Mouse (Mus musculus) liver, embryonic 14.5 days (tissue): ENCODE results near the gene Sgip1. TPM values are rescaled to one million over a fixed set of nuclear protein-coding genes. Genes with fewer than 3 reads are reported as not detected.

Experiments
- ATAC-seq: fragments of 200-750 bp; cut with Nextera tagmentation; 2 replicates; pipeline ENCODE4 v1.8.0; 2017; ENCODE audit warnings: moderate number of reproducible peaks, mild to moderate bottlenecking, moderate library complexity; ENCODE audit not compliant: insufficient read depth
- DNase-seq, 3 experiments: peaks; one replicate each; pipeline ENCODE4 v3.0.0-alpha.2; 2012 to 2013; ENCODE audit warnings: low read depth in 3 of 3, low spot score in 3 of 3
- H3K27ac ChIP-seq: fragments of 300-500 bp; sonication (generic); 2 replicates; pipeline ENCODE4 v1.5.1; 2014; ENCODE audit warnings: moderate library complexity, mild to moderate bottlenecking, control low read depth, inconsistent platforms
- H3K27me3 ChIP-seq: fragments of 300-500 bp; sonication (generic); 2 replicates; pipeline ENCODE4 v1.6.1; 2014; ENCODE audit warnings: mild to moderate bottlenecking, low read length, moderate library complexity; ENCODE audit not compliant: control insufficient read depth, insufficient read depth
- H3K36me3 ChIP-seq: fragments of 300-500 bp; sonication (generic); replicated peaks from 2 replicates; pipeline ENCODE4 v1.6.1; 2014; ENCODE audit warnings: low read depth; ENCODE audit not compliant: control insufficient read depth, insufficient read depth
- H3K4me1 ChIP-seq, 2 experiments: fragments of 200-500 bp in 1 of 2; fragments of 300-500 bp in 1 of 2; sonication (generic) in 1 of 2; replicated peaks; 2 replicates each; pipeline ENCODE4 v1.6.1; 2012 to 2014; ENCODE audit warnings: antibody characterized with exemption in 1 of 2, inconsistent platforms in 1 of 2, low read length in 1 of 2; ENCODE audit not compliant: control insufficient read depth in 2 of 2, insufficient read depth in 2 of 2
- H3K4me2 ChIP-seq: fragments of 300-500 bp; sonication (generic); 2 replicates; pipeline ENCODE4 v1.6.1; 2014; ENCODE audit warnings: low read depth, mild to moderate bottlenecking, control low read depth, moderate library complexity
- H3K4me3 ChIP-seq, 2 experiments: fragments of 200-500 bp in 1 of 2; fragments of 300-500 bp in 1 of 2; sonication (generic) in 1 of 2; 2 replicates each; pipeline ENCODE4 v1.5.1; 2012 to 2014; ENCODE audit warnings: low read depth in 2 of 2, low read length in 2 of 2, mild to moderate bottlenecking in 2 of 2, control low read depth in 1 of 2, inconsistent platforms in 1 of 2, moderate library complexity in 1 of 2; ENCODE audit not compliant: insufficient read depth in 1 of 2
- H3K9ac ChIP-seq: fragments of 300-500 bp; sonication (generic); replicated peaks from 2 replicates; pipeline ENCODE4 v1.6.1; 2014; ENCODE audit warnings: mild to moderate bottlenecking, control low read depth, moderate library complexity
- H3K9me3 ChIP-seq: fragments of 300-500 bp; sonication (generic); 2 replicates; pipeline ENCODE4 v1.6.1; 2016; ENCODE audit warnings: low read length, mixed read lengths; ENCODE audit not compliant: control insufficient read depth
- CTCF ChIP-seq: IDR thresholded peaks from 2 replicates; pipeline ENCODE4 v1.5.1; 2016; ENCODE audit warnings: antibody characterized with exemption, low read depth, control low read depth
- EP300 ChIP-seq: IDR thresholded peaks from 2 replicates; pipeline ENCODE4 v1.6.1; 2016; ENCODE audit warnings: antibody characterized with exemption, low read depth
- WGBS: fragments of 180-500 bp; shearing (Covaris S2); extraction: QIAGEN DNeasy Blood & Tissue Kit; methylation state at CpG from one replicate; pipeline ENCODE4 v1.1.7; 2014; ENCODE audit not compliant: insufficient replicate concordance; 5-methylcytosine and 5-hydroxymethylcytosine counted together
- polyA plus RNA-seq, 2 experiments: library from polyadenylated mRNA; depleted of rRNA in 1 of 2; stranded (reverse) in 1 of 2; unstranded in 1 of 2; fragments of >200 nt; fragmentation: Nextera tagmentation in 1 of 2; extraction: Ambion mirVana in 1 of 2; gene quantifications; 2 replicates each; pipeline versions ENCODE4 v1.2.1 to v1.2.3; 2012 to 2014

Sgip1 gene
- polyA plus RNA-seq, 2 experiments = 0.10 to 0.32 TPM

- H3K4me2 ChIP-seq = no peak overlapping the region
- H3K27ac ChIP-seq = no peak overlapping the region
- TF ChIP-seq EP300 (no peak), CTCF (no peak)
- DNase-seq (no peak), ATAC-seq (no peak)
- no peaks in the 10 kb centered on the region for H3K4me1 ChIP-seq
- H3K36me3 ChIP-seq = no peaks in the 10 kb centered on the region
- H3K27me3 ChIP-seq = no peaks in the 10 kb centered on the region
- no peaks in the 10 kb centered on the region for H3K9me3 ChIP-seq
- no peak overlapping the region for H3K9ac ChIP-seq
- H3K4me3 ChIP-seq = no peak overlapping the region
- WGBS = 39% methylated on average over 4 of the region's 4 CpGs
These were observed 44.1 kb downstream of the Sgip1 start for GRCm38 (mm10) chr4:102785158-102785557.

- Histone ChIP-seq H3K27me3 (no peaks in the 10 kb centered on the region), H3K4me2 (no peak overlapping the region), H3K4me1 (peaks cover 0 to 2% of the 10 kb centered on the region in 2 experiments; a peak in 1 of 4 replicates), H3K9ac (no peak overlapping the region), H3K4me3 (no peak overlapping the region), H3K36me3 (no peaks in the 10 kb centered on the region), H3K9me3 (no peaks in the 10 kb centered on the region), H3K27ac (no peak overlapping the region)
- ATAC-seq (no peak), DNase-seq (no peak)
- WGBS = 36% methylated on average over 8 of the region's 8 CpGs
- no peak for TF ChIP-seq EP300
- no peak for TF ChIP-seq CTCF
These were observed 51.1 kb downstream of the Sgip1 start for GRCm38 (mm10) chr4:102792100-102792790.

- H3K27ac ChIP-seq = no peak overlapping the region
- no peaks in the 10 kb centered on the region for H3K4me1 ChIP-seq
- no peaks in the 10 kb centered on the region for H3K9me3 ChIP-seq
- TF ChIP-seq EP300 (no peak), CTCF (no peak)
- DNase-seq (no peak), ATAC-seq (no peak)
- no peaks in the 10 kb centered on the region for H3K27me3 ChIP-seq
- H3K4me2 ChIP-seq = no peak overlapping the region
- 72% methylated on average over 1 of the region's 1 CpGs for WGBS
- H3K9ac ChIP-seq = no peak overlapping the region
- H3K36me3 ChIP-seq = no peaks in the 10 kb centered on the region
- H3K4me3 ChIP-seq = no peak overlapping the region
These were observed 60.4 kb downstream of the Sgip1 start for GRCm38 (mm10) chr4:102801471-102801870.

- DNase-seq (no peak), ATAC-seq (no peak)
- no peak overlapping the region for H3K4me2 ChIP-seq
- no peak overlapping the region for H3K9ac ChIP-seq
- no peaks in the 10 kb centered on the region for H3K4me1 ChIP-seq
- TF ChIP-seq CTCF (no peak), EP300 (no peak)
- H3K4me3 ChIP-seq = no peak overlapping the region
- H3K9me3 ChIP-seq = no peaks in the 10 kb centered on the region
- no peak overlapping the region for H3K27ac ChIP-seq
- no peaks in the 10 kb centered on the region for H3K27me3 ChIP-seq
- WGBS = 73% methylated on average over 4 of the region's 4 CpGs
- no peaks in the 10 kb centered on the region for H3K36me3 ChIP-seq
These were observed 60.8 kb downstream of the Sgip1 start for GRCm38 (mm10) chr4:102801936-102802335.

GRCm38 (mm10) chr4:102804611-102805010, 63.5 kb downstream of the Sgip1 start:
- Histone ChIP-seq H3K9ac (no peak overlapping the region), H3K4me1 (peaks cover 0 to 4% of the 10 kb centered on the region in 2 experiments; a peak in 2 of 4 replicates), H3K4me2 (no peak overlapping the region), H3K36me3 (no peaks in the 10 kb centered on the region), H3K27ac (no peak overlapping the region), H3K4me3 (no peak overlapping the region), H3K9me3 (no peaks in the 10 kb centered on the region), H3K27me3 (no peaks in the 10 kb centered on the region)
- no peak for DNase-seq
- 60% methylated on average over 5 of the region's 5 CpGs for WGBS
- no peak for ATAC-seq
- TF ChIP-seq CTCF (no peak), EP300 (no peak)
